Mouse (Mus musculus) forebrain, embryonic 15.5 days (tissue): Measurements from ENCODE around the gene Soga1. TPM values are rescaled to one million over a fixed set of nuclear protein-coding genes. Genes with fewer than 3 reads are reported as not detected.
A peak's percentile ranks its signal among the peaks of the same experiment; 100 is the strongest.

Experiments used
- ATAC-seq: fragments of 200-750 bp; cut with Nextera tagmentation; replicated peaks from 2 replicates; pipeline ENCODE4 v1.8.0; 2017; ENCODE audit warnings: mild to moderate bottlenecking, moderate TSS enrichment, moderate library complexity
- H3K27ac ChIP-seq: fragments of 300-500 bp; sonication (generic); replicated peaks from 2 replicates; pipeline ENCODE4 v1.5.1; 2015; ENCODE audit warnings: mild to moderate bottlenecking, inconsistent platforms
- H3K27me3 ChIP-seq: fragments of 300-500 bp; sonication (generic); 2 replicates; pipeline ENCODE4 v1.6.1; 2015; ENCODE audit warnings: inconsistent platforms
- H3K36me3 ChIP-seq: fragments of 300-500 bp; sonication (generic); 2 replicates; pipeline ENCODE4 v1.6.1; 2015; ENCODE audit warnings: mild to moderate bottlenecking, inconsistent platforms
- H3K4me1 ChIP-seq: fragments of 300-500 bp; sonication (generic); 2 replicates; pipeline ENCODE4 v1.6.1; 2015; ENCODE audit warnings: inconsistent platforms
- H3K4me2 ChIP-seq: fragments of 300-500 bp; sonication (generic); replicated peaks from 2 replicates; pipeline ENCODE4 v1.6.1; 2015; ENCODE audit warnings: mild to moderate bottlenecking, inconsistent platforms
- H3K4me3 ChIP-seq: fragments of 300-500 bp; sonication (generic); 2 replicates; pipeline ENCODE4 v1.5.1; 2015; ENCODE audit warnings: mild to moderate bottlenecking, inconsistent platforms
- H3K9ac ChIP-seq: fragments of 300-500 bp; sonication (generic); replicated peaks from 2 replicates; pipeline ENCODE4 v1.6.1; 2015; ENCODE audit warnings: mild to moderate bottlenecking, inconsistent platforms
- H3K9me3 ChIP-seq: fragments of 300-500 bp; sonication (generic); 2 replicates; pipeline ENCODE4 v1.6.1; 2016; ENCODE audit warnings: inconsistent platforms
- WGBS: fragments of 180-500 bp; shearing (Covaris S2); methylation state at CpG from one replicate; pipeline ENCODE4 v1.1.7; 2015; ENCODE audit warnings: mixed read lengths; 5-methylcytosine and 5-hydroxymethylcytosine counted together
- polyA plus RNA-seq: library from polyadenylated mRNA; unstranded; fragments of >200 nt; fragmentation: Nextera tagmentation; extraction: Ambion mirVana; gene quantifications from 2 replicates; pipeline ENCODE4 v1.2.1, GENCODE M21; 2015

Soga1 gene
- polyA plus RNA-seq, 1 experiment from 2014 or later = 5.7 TPM

- H3K4me3 ChIP-seq = no peak overlapping the region
- no peak overlapping the region for H3K4me2 ChIP-seq
- H3K36me3 ChIP-seq = peaks cover 38% of the 10 kb centered on the region
- H3K4me1 ChIP-seq = peaks cover 57% of the 10 kb centered on the region
- H3K27me3 ChIP-seq = no peaks in the 10 kb centered on the region
- H3K27ac ChIP-seq = no peak overlapping the region
- no peaks in the 10 kb centered on the region for H3K9me3 ChIP-seq
- H3K9ac ChIP-seq = no peak overlapping the region
- WGBS = 93% methylated on average over 2 of the region's 2 CpGs
- ATAC-seq = no peak
These were observed 33.1 kb downstream of the Soga1 start for GRCm38 (mm10) chr2:157045932-157046331.

GRCm38 (mm10) chr2:157043987-157044386 lies 35.1 kb downstream of the Soga1 start:
- no peak overlapping the region for H3K4me2 ChIP-seq
- H3K36me3 ChIP-seq = peaks cover 57% of the 10 kb centered on the region
- no peak for ATAC-seq
- no peak overlapping the region for H3K9ac ChIP-seq
- H3K27ac ChIP-seq = no peak overlapping the region
- no peak overlapping the region for H3K4me3 ChIP-seq
- H3K4me1 ChIP-seq = peaks cover 37% of the 10 kb centered on the region
- no peaks in the 10 kb centered on the region for H3K9me3 ChIP-seq
- H3K27me3 ChIP-seq = no peaks in the 10 kb centered on the region

DNA sequence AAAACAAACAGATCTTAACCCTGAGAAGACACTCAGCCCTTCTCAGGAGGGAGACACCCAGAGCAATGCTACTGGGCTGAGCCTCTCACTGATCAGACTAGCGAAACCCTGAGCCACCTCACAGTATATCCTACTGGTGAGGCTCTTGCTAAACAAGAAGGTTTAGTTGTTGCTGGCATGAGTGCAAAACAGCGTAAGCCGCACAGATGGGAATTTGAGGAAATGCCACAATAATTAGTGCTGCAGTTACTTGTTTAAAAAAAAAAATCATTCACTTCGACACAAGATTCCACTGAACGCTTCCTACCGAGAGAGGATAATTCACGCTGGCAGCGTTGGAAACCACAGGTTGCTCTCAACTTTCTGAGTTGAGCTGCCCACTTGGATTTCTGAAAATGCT lies 35.5 kb downstream of the Soga1 start:
- H3K9ac ChIP-seq = no peak overlapping the region
- peaks cover 33% of the 10 kb centered on the region for H3K4me1 ChIP-seq
- no peaks in the 10 kb centered on the region for H3K9me3 ChIP-seq
- H3K4me3 ChIP-seq = no peak overlapping the region
- 0 out of 2 replicates have a peak overlapping the region, but pooled peaks have one; percentile 1 for H3K27ac ChIP-seq
- peaks cover 62% of the 10 kb centered on the region for H3K36me3 ChIP-seq
- no peaks in the 10 kb centered on the region for H3K27me3 ChIP-seq
- ATAC-seq = no peak
- 65% methylated on average over 8 of the region's 8 CpGs for WGBS
- no peak overlapping the region for H3K4me2 ChIP-seq

GRCm38 (mm10) chr2:157041421-157041820 lies 37.6 kb downstream of the Soga1 start:
- peaks cover 71% of the 10 kb centered on the region for H3K36me3 ChIP-seq
- no peak overlapping the region for H3K4me2 ChIP-seq
- H3K27ac ChIP-seq = no peak overlapping the region
- no peaks in the 10 kb centered on the region for H3K9me3 ChIP-seq
- ATAC-seq = no peak
- H3K9ac ChIP-seq = no peak overlapping the region
- H3K4me3 ChIP-seq = no peak overlapping the region
- H3K4me1 ChIP-seq = peaks cover 18% of the 10 kb centered on the region
- H3K27me3 ChIP-seq = no peaks in the 10 kb centered on the region
- WGBS = 91% methylated on average over 7 of the region's 7 CpGs

DNA sequence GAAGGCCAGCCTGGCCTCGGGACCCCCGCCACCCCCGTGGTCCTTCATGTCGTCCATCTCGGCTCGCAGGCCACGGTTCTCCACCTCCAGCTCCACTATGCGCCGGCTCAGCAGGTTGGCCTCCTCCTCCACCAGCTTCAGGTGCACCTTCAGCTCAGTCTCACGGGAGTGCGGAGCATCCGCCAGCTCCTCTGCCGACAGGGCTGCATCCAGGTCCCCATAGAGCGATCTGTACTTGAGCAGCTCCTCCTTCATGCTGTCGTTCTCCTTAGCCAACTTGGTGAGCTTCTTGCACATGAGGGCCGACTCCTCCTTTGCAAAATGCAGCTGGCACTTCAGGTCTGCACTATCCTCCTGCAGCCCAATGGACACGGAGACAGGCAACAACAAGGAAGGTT lies 38.4 kb downstream of the Soga1 start:
- H3K27ac ChIP-seq = no peak overlapping the region
- peaks cover 74% of the 10 kb centered on the region for H3K36me3 ChIP-seq
- WGBS = 86% methylated on average over 17 of the region's 17 CpGs

DNA sequence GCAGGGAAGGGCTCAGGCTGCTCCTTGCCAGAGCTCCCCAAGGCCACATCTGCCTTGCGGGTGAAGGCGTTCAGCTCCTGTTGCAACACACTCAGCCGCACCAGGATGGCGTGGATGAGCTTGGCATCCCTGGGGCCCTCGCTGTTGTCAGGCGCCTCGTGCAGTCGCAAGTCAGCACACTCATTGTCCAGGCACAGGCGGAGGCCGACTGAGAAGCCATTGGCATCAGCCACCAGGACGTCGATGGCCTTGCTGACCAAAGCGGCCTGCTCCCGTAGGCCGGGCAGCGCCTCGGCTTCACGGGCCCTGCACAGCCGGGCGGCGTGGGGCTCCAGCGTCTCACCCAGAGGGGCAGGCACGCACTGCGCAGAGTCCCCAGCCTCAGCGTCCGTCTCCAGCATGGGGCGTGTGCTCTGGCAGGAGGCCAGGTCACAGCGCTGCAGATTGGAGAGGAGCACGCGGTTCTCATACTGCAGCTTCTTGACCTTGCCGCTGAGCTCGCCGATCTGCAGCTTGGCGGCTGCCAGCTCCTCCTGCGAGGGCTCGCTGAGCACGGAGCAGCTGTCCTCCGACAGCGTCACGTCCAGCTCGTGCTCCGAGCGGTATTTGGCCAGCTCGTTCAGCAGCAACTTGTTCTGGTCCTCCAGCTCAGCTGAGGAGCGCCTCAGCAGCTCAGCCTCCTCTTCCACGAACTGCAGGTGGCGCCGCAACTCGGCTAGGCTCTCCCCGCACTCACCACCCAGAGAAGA lies 39.0 kb downstream of the Soga1 start:
- H3K4me3 ChIP-seq = no peak overlapping the region
- no peak overlapping the region for H3K9ac ChIP-seq
- peak; percentile 64 for ATAC-seq
- WGBS = 80% methylated on average over 50 of the region's 50 CpGs
- no peak overlapping the region for H3K27ac ChIP-seq
- no peak overlapping the region for H3K4me2 ChIP-seq
- no peaks in the 10 kb centered on the region for H3K9me3 ChIP-seq
- H3K27me3 ChIP-seq = no peaks in the 10 kb centered on the region
- H3K4me1 ChIP-seq = peaks cover 18% of the 10 kb centered on the region
- H3K36me3 ChIP-seq = peaks cover 71% of the 10 kb centered on the region

More for the DNA sequence above, 38.4 kb downstream of the Soga1 start:
- Histone ChIP-seq H3K4me2 (no peak overlapping the region), H3K4me1 (peaks cover 18% of the 10 kb centered on the region), H3K27me3 (no peaks in the 10 kb centered on the region), H3K9me3 (no peaks in the 10 kb centered on the region), H3K4me3 (no peak overlapping the region), H3K9ac (no peak overlapping the region)
- ATAC-seq = no peak; the same call in 1 of the 2 replicates

DNA sequence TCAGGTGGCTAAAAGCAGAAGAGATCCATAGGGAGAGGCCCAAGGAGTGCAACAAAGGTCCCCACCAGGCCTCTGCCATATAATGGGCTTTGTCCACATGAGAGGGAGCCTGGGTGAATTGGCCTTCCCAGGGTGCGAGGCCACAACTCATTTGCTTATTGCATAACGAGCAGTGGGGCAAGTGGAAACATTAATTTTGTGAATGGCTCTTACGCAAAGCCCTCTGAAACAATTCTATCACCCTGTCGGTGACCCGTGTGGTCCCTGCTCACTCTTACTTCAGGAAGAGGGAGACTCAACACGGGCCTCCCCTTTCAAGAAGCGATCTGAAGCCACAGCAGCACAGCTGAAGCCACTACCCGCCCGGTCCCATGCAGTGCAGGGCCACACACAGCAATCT lies 41.8 kb downstream of the Soga1 start:
- H3K4me3 ChIP-seq = no peak overlapping the region
- H3K4me2 ChIP-seq = no peak overlapping the region
- ATAC-seq = no peak
- 38% methylated on average over 9 of the region's 9 CpGs for WGBS
- H3K36me3 ChIP-seq = peaks cover 79% of the 10 kb centered on the region
- H3K9ac ChIP-seq = no peak overlapping the region
- H3K27ac ChIP-seq = no peak overlapping the region
- H3K4me1 ChIP-seq = 0 out of 2 replicates have a peak, but pooled peaks cover under 1% of the 10 kb centered on the region
- no peaks in the 10 kb centered on the region for H3K27me3 ChIP-seq
- no peaks in the 10 kb centered on the region for H3K9me3 ChIP-seq

DNA sequence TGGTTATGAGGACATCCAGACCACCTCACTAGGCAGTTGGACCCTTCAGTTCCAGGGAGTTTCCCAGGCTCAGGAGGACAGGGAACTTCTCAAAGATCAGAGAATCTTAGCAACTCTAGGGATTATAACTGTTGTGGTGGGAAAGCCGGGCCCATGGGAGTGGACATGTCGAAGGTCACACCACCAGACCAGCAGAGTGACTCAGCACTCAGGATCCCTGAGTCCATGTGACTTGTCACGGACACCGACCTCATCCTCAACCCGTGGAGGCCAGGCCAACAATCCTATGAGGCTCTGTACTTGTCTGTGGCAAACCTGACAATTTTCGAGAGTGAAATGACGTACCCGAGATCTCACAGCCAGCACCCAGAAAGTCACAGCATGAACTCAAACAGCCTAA lies 42.7 kb downstream of the Soga1 start:
- WGBS = 92% methylated on average over 8 of the region's 8 CpGs
- no peak overlapping the region for H3K27ac ChIP-seq
- no peak overlapping the region for H3K4me2 ChIP-seq
- H3K9ac ChIP-seq = no peak overlapping the region
- no peak for ATAC-seq
- no peaks in the 10 kb centered on the region for H3K9me3 ChIP-seq
- no peaks in the 10 kb centered on the region for H3K27me3 ChIP-seq
- peaks cover 78% of the 10 kb centered on the region for H3K36me3 ChIP-seq
- no peaks in the 10 kb centered on the region for H3K4me1 ChIP-seq
- no peak overlapping the region for H3K4me3 ChIP-seq

DNA sequence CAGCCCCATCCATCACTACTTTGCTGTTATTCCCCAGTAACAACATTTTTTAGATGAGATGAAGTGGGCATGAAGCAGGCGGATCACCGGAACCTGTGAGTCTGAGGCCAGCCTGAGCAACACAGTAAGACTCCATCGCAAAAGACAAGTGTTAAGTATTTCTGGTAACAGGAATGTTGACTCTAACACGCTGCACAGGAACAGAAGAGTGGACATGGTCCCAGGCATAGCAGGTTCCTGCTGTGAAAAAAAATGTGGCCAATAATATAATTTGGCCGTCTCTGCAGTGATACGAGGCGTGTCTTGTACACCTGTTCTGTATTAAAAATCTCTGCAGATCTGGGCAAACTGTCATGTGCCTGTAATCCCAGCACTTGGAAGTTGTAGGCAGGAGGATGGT lies 43.7 kb downstream of the Soga1 start:
- no peak for ATAC-seq
- Histone ChIP-seq H3K4me2 (no peak overlapping the region), H3K27ac (no peak overlapping the region), H3K4me3 (no peak overlapping the region), H3K36me3 (peaks cover 72% of the 10 kb centered on the region), H3K27me3 (no peaks in the 10 kb centered on the region), H3K9ac (no peak overlapping the region), H3K4me1 (no peaks in the 10 kb centered on the region), H3K9me3 (no peaks in the 10 kb centered on the region)
- 93% methylated on average over 7 of the region's 7 CpGs for WGBS

- Histone ChIP-seq H3K9me3 (no peaks in the 10 kb centered on the region; the same call in 1 of the 2 replicates), H3K27ac (no peak overlapping the region), H3K9ac (no peak overlapping the region), H3K36me3 (peaks cover 80% of the 10 kb centered on the region), H3K27me3 (no peaks in the 10 kb centered on the region), H3K4me1 (no peaks in the 10 kb centered on the region), H3K4me2 (no peak overlapping the region), H3K4me3 (no peak overlapping the region)
- peak; percentile 83 for ATAC-seq
- WGBS = 39% methylated on average over 9 of the region's 9 CpGs
These were observed 48.2 kb downstream of the Soga1 start for GRCm38 (mm10) chr2:157030804-157031203.

- ATAC-seq = no peak
- WGBS = 92% methylated on average over 4 of the region's 4 CpGs
- Histone ChIP-seq H3K4me3 (no peak overlapping the region), H3K9me3 (peaks cover 2% of the 10 kb centered on the region; the same call in 1 of the 2 replicates), H3K4me1 (no peaks in the 10 kb centered on the region), H3K4me2 (no peak overlapping the region), H3K9ac (no peak overlapping the region), H3K36me3 (peaks cover 89% of the 10 kb centered on the region), H3K27ac (no peak overlapping the region), H3K27me3 (no peaks in the 10 kb centered on the region)
These were observed 50.8 kb downstream of the Soga1 start for GRCm38 (mm10) chr2:157028261-157028660.

GRCm38 (mm10) chr2:157027106-157028008 lies 51.7 kb downstream of the Soga1 start:
- no peak for ATAC-seq
- H3K4me1 ChIP-seq = no peaks in the 10 kb centered on the region

More at GRCm38 (mm10) chr2:157027106-157028008, 51.7 kb downstream of the Soga1 start:
- H3K27me3 ChIP-seq = no peaks in the 10 kb centered on the region
- 86% methylated on average over 21 of the region's 21 CpGs for WGBS
- peaks cover 2% of the 10 kb centered on the region; the same call in 1 of the 2 replicates for H3K9me3 ChIP-seq
- no peak overlapping the region for H3K4me3 ChIP-seq
- peaks cover 89% of the 10 kb centered on the region for H3K36me3 ChIP-seq
- H3K4me2 ChIP-seq = no peak overlapping the region
- no peak overlapping the region for H3K27ac ChIP-seq
- no peak overlapping the region for H3K9ac ChIP-seq
